Comparison of ENCODE assay signal across 22 mouse cellular contexts in genomic region chr3:142976519-142977394, GRCm38 (mm10).
DNase-seq lines count a peak whose midpoint lies in the region; ATAC-seq and TF ChIP-seq lines count a peak whose summit lies in the region.
"Had no signal": no experiment of that assay in that cellular context is flagged by ENCODE, and none has a peak within 500 bp of the region (broad histone marks: within the 10 kb centered on the region; RNA-seq: fewer than 3 reads in every experiment).

No protein-coding gene starts in this region.

- no peak overlapping the region for H3K27ac ChIP-seq in forebrain, embryonic 11.5 days (ENCODE audit: low read depth, low read length)
- no peak overlapping the region for H3K27ac ChIP-seq in forebrain, embryonic 10.5 days
- no peak overlapping the region for H3K27ac ChIP-seq in forebrain, embryonic 13.5 days
- no peak overlapping the region for H3K27ac ChIP-seq in forebrain, embryonic 16.5 days (ENCODE audit: low read length)
- H3K27ac ChIP-seq in forebrain, embryonic 15.5 days (replicated peaks), result no peak overlapping the region
- H3K27ac ChIP-seq: embryonic facial prominence, embryonic 10.5 days; embryonic facial prominence, embryonic 12.5 days had no signal

- no peak overlapping the region for H3K4me3 ChIP-seq in forebrain, embryonic 11.5 days (ENCODE audit: low read depth, low read length)
- no peak overlapping the region for H3K4me3 ChIP-seq in forebrain, embryonic 10.5 days
- no peak overlapping the region for H3K4me3 ChIP-seq in forebrain, embryonic 13.5 days
- no peak overlapping the region for H3K4me3 ChIP-seq in forebrain, embryonic 16.5 days (replicated peaks; ENCODE audit: low read length)
- H3K4me3 ChIP-seq in forebrain, embryonic 15.5 days, result no peak overlapping the region
- H3K4me3 ChIP-seq: embryonic facial prominence, embryonic 10.5 days; embryonic facial prominence, embryonic 12.5 days had no signal

- 0 out of 2 replicates have a peak, but pooled peaks cover 3% of the 10 kb centered on the region for H3K4me1 ChIP-seq in forebrain, embryonic 11.5 days (replicated peaks; ENCODE audit: control insufficient read depth, insufficient read depth, low read length)
- peaks cover 19% of the 10 kb centered on the region for H3K4me1 ChIP-seq in forebrain, embryonic 10.5 days
- H3K4me1 ChIP-seq in forebrain, embryonic 13.5 days, result peaks cover 5% of the 10 kb centered on the region; the same call in 1 of the 2 replicates
- H3K4me1 ChIP-seq in forebrain, embryonic 16.5 days (replicated peaks; ENCODE audit: control insufficient read depth, insufficient read depth, low read length), result no peaks in the 10 kb centered on the region
- no peaks in the 10 kb centered on the region for H3K4me1 ChIP-seq in forebrain, embryonic 15.5 days
- H3K4me1 ChIP-seq: embryonic facial prominence, embryonic 12.5 days had no signal

- H3K36me3 ChIP-seq in forebrain, embryonic 11.5 days (ENCODE audit: control insufficient read depth, insufficient read depth, low read length), result no peaks in the 10 kb centered on the region
- no peaks in the 10 kb centered on the region for H3K36me3 ChIP-seq in forebrain, embryonic 10.5 days (replicated peaks)
- no peaks in the 10 kb centered on the region for H3K36me3 ChIP-seq in forebrain, embryonic 13.5 days (ENCODE audit: poor library complexity, severe bottlenecking)
- H3K36me3 ChIP-seq in forebrain, embryonic 16.5 days (ENCODE audit: control insufficient read depth, insufficient read depth), result no peaks in the 10 kb centered on the region
- no peaks in the 10 kb centered on the region for H3K36me3 ChIP-seq in forebrain, embryonic 15.5 days
- H3K36me3 ChIP-seq: embryonic facial prominence, embryonic 10.5 days; embryonic facial prominence, embryonic 12.5 days; G1E had no signal

- 58% methylated on average over 7 of the region's 7 CpGs for WGBS in forebrain, embryonic 11.5 days
- WGBS in forebrain, embryonic 10.5 days, result 71% methylated on average over 7 of the region's 7 CpGs
- WGBS in forebrain, embryonic 13.5 days, result 50% methylated on average over 7 of the region's 7 CpGs
- 42% methylated on average over 7 of the region's 7 CpGs for WGBS in forebrain, embryonic 16.5 days
- WGBS in forebrain, embryonic 15.5 days, result 46% methylated on average over 7 of the region's 7 CpGs

- no peak for TF ChIP-seq POLR2A in brain, embryonic 14.5 days (IDR thresholded peaks at IDR 0.05; ENCODE audit: borderline replicate concordance, extremely low read depth, insufficient read depth, insufficient read length, poor library complexity, severe bottlenecking)

- H3K27me3 ChIP-seq in forebrain, embryonic 11.5 days (ENCODE audit: control insufficient read depth, insufficient read depth, low read length), result no peaks in the 10 kb centered on the region
- H3K27me3 ChIP-seq in forebrain, embryonic 10.5 days (ENCODE audit: poor library complexity, severe bottlenecking), result no peaks in the 10 kb centered on the region
- H3K27me3 ChIP-seq in forebrain, embryonic 13.5 days, result no peaks in the 10 kb centered on the region
- H3K27me3 ChIP-seq in forebrain, embryonic 16.5 days (replicated peaks; ENCODE audit: control insufficient read depth, insufficient read depth, low read length), result no peaks in the 10 kb centered on the region
- no peaks in the 10 kb centered on the region for H3K27me3 ChIP-seq in forebrain, embryonic 15.5 days
- H3K27me3 ChIP-seq: CH12.LX; embryonic facial prominence, embryonic 12.5 days; Patski had no signal

- no peak for DNase-seq in forebrain, embryonic 11.5 days (ENCODE audit: low spot score)
- DNase-seq in forebrain, embryonic 10.5 days (ENCODE audit: extremely low spot score, low spot score), result no peak
- peak; percentile 34 for DNase-seq in brain, embryonic 14.5 days (ENCODE audit: low read depth)
- DNase-seq: adrenal gland, adult 2 months; adrenal gland, postnatal 10 days; adrenal gland, postnatal 25 days; B cell, adult 2 months; cerebellum, adult 11-12 months; cerebellum, adult 2 months; cerebellum, adult 9-10 months; cerebellum, postnatal 10 days; cerebellum, postnatal 25 days had no signal

- no peaks in the 10 kb centered on the region for H3K9me3 ChIP-seq in forebrain, embryonic 11.5 days (ENCODE audit: control insufficient read depth, low read length)
- H3K9me3 ChIP-seq in forebrain, embryonic 10.5 days, result no peaks in the 10 kb centered on the region
- H3K9me3 ChIP-seq in forebrain, embryonic 13.5 days (replicated peaks), result no peaks in the 10 kb centered on the region
- no peaks in the 10 kb centered on the region for H3K9me3 ChIP-seq in forebrain, embryonic 16.5 days (ENCODE audit: control insufficient read depth, low read length)
- H3K9me3 ChIP-seq in forebrain, embryonic 15.5 days, result no peaks in the 10 kb centered on the region
- H3K9me3 ChIP-seq: embryonic facial prominence, embryonic 10.5 days; embryonic facial prominence, embryonic 12.5 days; G1E had no signal

- no peak overlapping the region for H3K4me2 ChIP-seq in forebrain, embryonic 11.5 days (ENCODE audit: low read depth, low read length, severe bottlenecking)
- no peak overlapping the region for H3K4me2 ChIP-seq in forebrain, embryonic 13.5 days
- H3K4me2 ChIP-seq in forebrain, embryonic 16.5 days (ENCODE audit: low read length), result no peak overlapping the region
- H3K4me2 ChIP-seq in forebrain, embryonic 15.5 days (replicated peaks), result no peak overlapping the region
- H3K4me2 ChIP-seq: embryonic facial prominence, embryonic 12.5 days had no signal

- no peak for TF ChIP-seq CTCF in brain, embryonic 14.5 days (IDR thresholded peaks at IDR 0.05; ENCODE audit: borderline replicate concordance, extremely low read depth, insufficient read depth, insufficient read length)

- ATAC-seq in forebrain, embryonic 11.5 days (replicated peaks; ENCODE audit: low FRiP score), result peak; percentile 74
- ATAC-seq in forebrain, embryonic 13.5 days, result peak; percentile 48; the same call in 1 of the 2 replicates
- no peak for ATAC-seq in forebrain, embryonic 16.5 days
- 0 out of 2 replicates have a peak, but pooled peaks have one; percentile 19 for ATAC-seq in forebrain, embryonic 15.5 days (replicated peaks)
- no peak for ATAC-seq in activated CD4-positive, CD25-positive, alpha-beta regulatory T cell, adult 4 months
- ATAC-seq: CD4-positive, CD25-positive, alpha-beta regulatory T cell, adult 4 months; Patski had no signal

- H3K9ac ChIP-seq in forebrain, embryonic 11.5 days (ENCODE audit: low read length), result no peak overlapping the region
- H3K9ac ChIP-seq in forebrain, embryonic 13.5 days, result no peak overlapping the region
- H3K9ac ChIP-seq in forebrain, embryonic 16.5 days (replicated peaks; ENCODE audit: low read depth, low read length), result no peak overlapping the region
- no peak overlapping the region for H3K9ac ChIP-seq in forebrain, embryonic 15.5 days (replicated peaks)
- H3K9ac ChIP-seq: embryonic facial prominence, embryonic 12.5 days had no signal

Comparison
In these comparisons a context has a peak if more than half of its experiments do, and no peak if none do; other contexts are left out.
1. ATAC-seq: peak in forebrain, embryonic 11.5 days (single experiment), forebrain, embryonic 13.5 days (single experiment) and forebrain, embryonic 15.5 days (single experiment); none in forebrain, embryonic 16.5 days (single experiment) and activated CD4-positive, CD25-positive, alpha-beta regulatory T cell, adult 4 months (single experiment).